Mouse (Mus musculus): ENCODE data around the gene Blvra. TPM values are rescaled to one million over a fixed set of nuclear protein-coding genes. Genes with fewer than 3 reads are reported as not detected.

Blvra gene
- total RNA-seq, 2 experiments from 2014 or later, result 20.3 to 21.1 TPM

GRCm38 (mm10) chr2:127136979-127137378 lies 66.5 kb downstream of the Blvra start:
- peak; percentile 57 to 82 for DNase-seq

GRCm38 (mm10) chr2:127137838-127138420 lies 67.5 kb downstream of the Blvra start:
- DNase-seq, result peak; percentile 18 to 33

GRCm38 (mm10) chr2:127138449-127138848 lies 68.0 kb downstream of the Blvra start:
- DNase-seq, result no peak

GRCm38 (mm10) chr2:127139094-127139493 lies 68.6 kb downstream of the Blvra start:
- peak; percentile 57 to 82 for DNase-seq

- no peak for DNase-seq
Observed at GRCm38 (mm10) chr2:127139605-127140004, 69.1 kb downstream of the Blvra start.

- no peak for DNase-seq
Observed at GRCm38 (mm10) chr2:127140011-127140410, 69.5 kb downstream of the Blvra start.

- DNase-seq, result peak in 1 of 2 experiments; percentile 52
Observed at GRCm38 (mm10) chr2:127142031-127142430, 71.6 kb downstream of the Blvra start.

GRCm38 (mm10) chr2:127142577-127143157 lies 72.2 kb downstream of the Blvra start:
- DNase-seq, result peak; percentile 11 to 38

- DNase-seq, result peak; percentile 92 to 94
Observed at GRCm38 (mm10) chr2:127143158-127144063, 72.9 kb downstream of the Blvra start, which contains the start of gene Itpripl1. TSS of gene Itpripl1 (minus strand) at chr2:127143442.

GRCm38 (mm10) chr2:127145699-127146098 lies 75.2 kb downstream of the Blvra start:
- no peak for DNase-seq

Small RNAs within 50 kb of the gene (microRNA-seq; reads per million reads assigned to microRNA genes)
- 0 reads per million in 2 experiments for gene Gm24081

Other genes with a start within 250 kb of the Blvra start
- gene Trpm7, start 194.4 kb upstream of the Blvra start, total RNA-seq (2021), result 10 to 100 TPM; 22.8 to 27.5 TPM
- gene Sppl2a, start 137.4 kb upstream of the Blvra start, total RNA-seq (2021), result 10 to 100 TPM; 50.5 to 58.0 TPM
- gene Ap4e1, start 61.9 kb upstream of the Blvra start, total RNA-seq (2021), result 1 to 10 TPM; 5.4 to 6.4 TPM
- 1 to 10 TPM in 1 of 2 experiments, under 1 TPM in 1; 0.79 to 1.3 TPM for gene Ncaph, start 63.3 kb downstream of the Blvra start, total RNA-seq (2021)
- 10 to 100 TPM; 17.3 to 18.3 TPM for gene Itpripl1, start 72.8 kb downstream of the Blvra start, total RNA-seq (2021)
- under 1 TPM; 0.23 to 0.32 TPM for gene 1810024B03Rik, start 137.6 kb downstream of the Blvra start, total RNA-seq (2021)
- 10 to 100 TPM; 65.2 to 66.4 TPM for gene Snrnp200, start 137.7 kb downstream of the Blvra start, total RNA-seq (2021)
- 10 to 100 TPM; 56.2 to 68.7 TPM for gene Ciao1, start 177.2 kb downstream of the Blvra start, total RNA-seq (2021)
- gene Tmem127, start 177.2 kb downstream of the Blvra start, total RNA-seq (2021), result 10 to 100 TPM; 26.4 to 28.8 TPM
- 100 to 1,000 TPM; 157 to 176 TPM for gene Stard7, start 199.6 kb downstream of the Blvra start, total RNA-seq (2021)

Data from heart, adult 18-20 months (tissue).